22 mouse cellular contexts compared by ENCODE assay signal in the genomic region with DNA sequence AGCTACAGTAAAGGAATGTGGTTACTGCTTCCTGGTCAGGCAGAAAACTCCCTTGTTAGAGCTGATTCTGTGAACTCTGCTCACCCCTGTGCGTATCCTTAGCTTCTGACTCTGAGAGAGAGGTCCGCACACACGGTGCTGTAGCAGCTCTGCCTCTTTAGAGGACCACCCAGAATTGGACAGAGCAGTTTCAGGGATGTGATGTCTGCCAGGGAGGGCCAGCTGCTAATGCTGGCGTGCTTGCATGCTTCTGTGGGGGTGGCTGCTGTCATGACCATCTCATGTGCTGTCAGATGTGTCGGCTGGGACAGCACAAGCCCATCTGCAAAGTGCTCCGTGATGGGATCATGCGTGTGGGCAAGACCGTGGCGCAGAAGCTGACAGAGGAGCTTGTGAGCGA.
"Had no signal": no experiment of that assay in that cellular context is flagged by ENCODE, and none has a peak within 500 bp of the region (broad histone marks: within the 10 kb centered on the region; RNA-seq: fewer than 3 reads in every experiment).

No protein-coding gene starts in this region.

- H3K4me3 ChIP-seq: heart, embryonic 10.5 days; heart, embryonic 12.5 days; hindbrain, embryonic 10.5 days; hindbrain, embryonic 13.5 days; hindbrain, embryonic 15.5 days; intestine, embryonic 15.5 days; layer of hippocampus, adult 2 months; limb, embryonic 10.5 days; limb, embryonic 12.5 days had no signal

- H3K4me1 ChIP-seq: heart, embryonic 10.5 days; hindbrain, embryonic 10.5 days; hindbrain, embryonic 13.5 days; hindbrain, embryonic 15.5 days; intestine, embryonic 15.5 days; limb, embryonic 10.5 days; limb, embryonic 12.5 days had no signal

- H3K4me2 ChIP-seq: heart, embryonic 12.5 days; hindbrain, embryonic 13.5 days; hindbrain, embryonic 15.5 days; intestine, embryonic 15.5 days; limb, embryonic 12.5 days had no signal

- H3K27me3 ChIP-seq: heart, embryonic 12.5 days; hindbrain, embryonic 13.5 days; hindbrain, embryonic 15.5 days; intestine, embryonic 15.5 days; limb, embryonic 12.5 days had no signal

- ATAC-seq: forebrain, embryonic 16.5 days; inflammation-experienced regulatory T-cells, adult 6 months; intestine, embryonic 15.5 days; intestine, postnatal 0 days had no signal

- H3K27ac ChIP-seq: heart, embryonic 10.5 days; hindbrain, embryonic 10.5 days; hindbrain, embryonic 13.5 days; hindbrain, embryonic 15.5 days; intestine, embryonic 15.5 days; limb, embryonic 10.5 days; limb, embryonic 12.5 days had no signal

- H3K9me3 ChIP-seq: heart, embryonic 10.5 days; heart, embryonic 12.5 days; hindbrain, embryonic 10.5 days; hindbrain, embryonic 13.5 days; hindbrain, embryonic 15.5 days; intestine, embryonic 15.5 days; limb, embryonic 10.5 days; limb, embryonic 12.5 days had no signal

- DNase-seq: gastrocnemius, postnatal 10 days; gastrocnemius, postnatal 25 days; heart, adult 18-20 months; heart, postnatal 4 days; kidney, adult 18-20 months; kidney, adult 8-10 months; kidney, postnatal 10 days; kidney, postnatal 25 days; kidney, postnatal 4 days; liver had no signal

- H3K9ac ChIP-seq: heart, embryonic 12.5 days; hindbrain, embryonic 13.5 days; hindbrain, embryonic 15.5 days; intestine, embryonic 15.5 days; limb, embryonic 12.5 days had no signal
